Mouse (Mus musculus): ENCODE results near the gene Ccr9.

Ccr9 gene

GRCm38 (mm10) chr9:123806267-123806666, 128.0 kb downstream of the Ccr9 start, which contains the start of gene Cxcr6:
Gene Cxcr6 (plus strand): TSS chr9:123806475.
- no peak for DNase-seq

DNA sequence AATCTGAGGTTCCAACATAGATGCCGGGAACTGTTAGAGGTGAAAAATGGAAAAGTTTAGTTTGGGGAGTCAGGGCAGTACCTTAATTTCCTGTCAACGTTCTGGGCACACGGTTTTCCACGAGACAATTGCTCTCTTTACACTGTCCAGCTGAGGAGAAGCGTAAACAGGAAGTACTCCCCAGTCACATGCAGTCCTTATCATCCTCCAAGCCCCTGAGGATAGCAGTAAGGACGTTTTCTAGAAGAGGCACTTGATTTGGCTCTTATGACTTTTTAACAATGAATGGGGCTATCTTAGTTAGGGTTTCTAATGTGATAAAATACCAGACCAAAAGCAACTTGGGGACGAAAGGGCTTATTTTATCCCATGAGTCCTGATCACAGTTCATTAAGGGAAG, 130.3 kb downstream of the Ccr9 start:
- no peak for DNase-seq

DNA sequence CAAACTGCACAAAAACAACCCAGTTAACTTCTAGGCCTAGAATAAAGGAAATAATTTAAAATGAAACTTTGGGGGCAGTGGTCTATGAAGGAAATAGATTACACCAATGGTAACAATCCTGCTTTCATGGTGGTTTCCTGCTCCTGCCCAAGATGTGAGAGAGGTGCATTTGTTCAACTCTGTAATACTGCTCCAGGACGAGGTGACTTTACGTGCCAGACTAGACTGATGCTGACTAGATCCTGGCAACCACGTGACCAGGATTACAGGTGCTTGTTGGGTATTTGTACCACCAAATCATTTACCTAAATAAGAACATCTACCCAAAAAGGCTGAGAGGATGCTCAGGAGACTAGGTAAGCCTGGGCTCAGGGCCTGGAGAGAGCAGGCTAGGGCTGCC, 133.6 kb downstream of the Ccr9 start:
- no peak for DNase-seq

GRCm38 (mm10) chr9:123814326-123814725, 136.1 kb downstream of the Ccr9 start:
- DNase-seq = no peak

GRCm38 (mm10) chr9:123814821-123815220, 136.6 kb downstream of the Ccr9 start:
- DNase-seq = no peak

DNA sequence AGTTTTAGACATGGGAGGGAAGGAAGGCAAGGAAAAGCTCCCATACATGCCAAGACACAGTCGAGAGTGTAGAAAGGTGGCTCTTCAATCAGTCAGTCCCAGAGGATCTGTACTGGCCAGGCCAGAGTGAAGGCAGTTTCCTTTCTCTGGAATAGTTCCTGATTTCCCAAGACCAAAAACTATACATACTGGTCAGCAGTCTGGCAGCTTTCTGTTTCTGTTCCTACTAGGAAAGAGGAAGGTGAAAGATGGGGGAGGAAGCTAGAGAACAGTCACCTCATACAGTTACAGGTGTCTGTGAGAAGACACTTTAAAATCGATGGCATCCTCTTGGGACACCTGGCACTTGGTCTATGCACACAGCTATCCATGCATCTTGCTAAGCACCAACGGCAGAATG, 137.2 kb downstream of the Ccr9 start:
- no peak for DNase-seq

GRCm38 (mm10) chr9:123815996-123816395, 137.8 kb downstream of the Ccr9 start:
- DNase-seq = no peak

DNA sequence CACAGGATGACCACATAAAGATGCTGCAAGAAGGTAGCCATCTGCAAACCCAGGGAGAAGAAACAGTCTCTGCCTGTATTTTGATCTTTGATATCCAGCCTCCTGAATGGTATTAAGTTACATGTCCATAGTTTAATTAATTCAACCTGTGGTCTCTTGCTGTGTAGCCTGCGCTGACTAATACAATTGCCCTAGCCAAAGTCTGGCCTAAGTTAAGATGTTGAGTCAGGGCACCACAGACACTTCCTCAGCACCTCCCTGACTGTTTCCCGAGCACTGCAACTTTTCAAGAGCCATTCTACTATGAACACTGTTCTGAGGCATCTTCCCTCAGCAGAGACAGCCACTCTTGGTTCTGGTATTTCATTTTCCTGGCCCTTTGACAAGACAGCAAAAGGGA, 140.4 kb downstream of the Ccr9 start:
- no peak for DNase-seq

DNA sequence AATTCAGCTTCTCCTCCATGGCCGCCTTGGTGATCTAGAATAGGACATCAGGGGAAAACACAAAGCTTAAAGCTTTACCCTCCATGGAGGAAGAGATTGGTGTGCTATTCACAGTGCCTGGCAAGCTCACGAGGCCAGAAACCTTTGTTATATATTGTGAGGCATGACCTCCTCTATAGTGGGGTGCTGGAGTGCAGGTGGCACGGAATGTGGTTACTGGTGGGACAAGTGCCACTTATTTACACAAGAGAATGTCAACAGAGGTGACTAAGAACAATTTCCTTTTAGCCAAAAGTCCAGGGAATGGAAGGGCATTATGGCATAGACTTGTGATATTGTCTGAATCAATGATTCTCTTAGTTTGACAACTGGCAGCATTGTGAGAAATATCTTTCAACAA, 148.4 kb downstream of the Ccr9 start:
- no peak for DNase-seq

GRCm38 (mm10) chr9:123828916-123829315, 150.7 kb downstream of the Ccr9 start:
- no peak for DNase-seq

All from kidney, postnatal 36 days (tissue).